Mouse (Mus musculus): Measurements from ENCODE around the gene Tmprss5. TPM values are rescaled to one million over a fixed set of nuclear protein-coding genes. Genes with fewer than 3 reads are reported as not detected.

Gene Tmprss5
- total and polyA plus RNA-seq, 2 experiments from 2014 or later: 0.86 to 1.5 TPM

- TF ChIP-seq CTCF (IDR thresholded peaks at IDR 0.05; ENCODE audit: low read depth): no peak
- Histone ChIP-seq H3K9ac (replicated peaks; ENCODE audit: low read length) (no peak overlapping the region), H3K9me3 (ENCODE audit: low read length) (no peaks in the 10 kb centered on the region), H3K27me3 (ENCODE audit: insufficient read depth, low read length) (no peaks in the 10 kb centered on the region), H3K4me1 (ENCODE audit: insufficient read depth, low read length) (no peaks in the 10 kb centered on the region), H3K36me3 (ENCODE audit: insufficient read depth, low read length) (peaks cover 35% of the 10 kb centered on the region; the same call in 1 of the 2 replicates), H3K4me3 (ENCODE audit: low read length) (no peak overlapping the region), H3K4me2 (ENCODE audit: low read depth, low read length) (no peak overlapping the region), H3K27ac (no peak overlapping the region)
- DNase-seq (ENCODE audit: low spot score) (no peak), ATAC-seq (no peak)
- 85% methylated on average over 3 of the region's 3 CpGs for WGBS
Observed at GRCm38 (mm10) chr9:49076847-49077246, 4.2 kb upstream of the Tmprss5 start.

- Histone ChIP-seq H3K36me3 (ENCODE audit: insufficient read depth, low read length) (peaks cover 11% of the 10 kb centered on the region; the same call in 1 of the 2 replicates), H3K27me3 (ENCODE audit: insufficient read depth, low read length) (no peaks in the 10 kb centered on the region)
- no peak for ATAC-seq
Observed at GRCm38 (mm10) chr9:49081561-49081960, 501 bp downstream of the Tmprss5 start.

GRCm38 (mm10) chr9:49087317-49087716 is 6.3 kb downstream of the Tmprss5 start:
- no peak overlapping the region for H3K4me2 ChIP-seq (ENCODE audit: low read depth, low read length)
- H3K36me3 ChIP-seq (ENCODE audit: insufficient read depth, low read length): no peaks in the 10 kb centered on the region
- H3K4me3 ChIP-seq (ENCODE audit: low read length): no peak overlapping the region
- ATAC-seq (no peak), DNase-seq (ENCODE audit: low spot score) (peak; percentile 34)
- no peaks in the 10 kb centered on the region for H3K27me3 ChIP-seq (ENCODE audit: insufficient read depth, low read length)
- H3K9ac ChIP-seq (replicated peaks; ENCODE audit: low read length): no peak overlapping the region
- H3K27ac ChIP-seq: no peak overlapping the region
- TF ChIP-seq CTCF (IDR thresholded peaks at IDR 0.05; ENCODE audit: low read depth): no peak
- 25% methylated on average over 11 of the region's 11 CpGs for WGBS
- H3K9me3 ChIP-seq (ENCODE audit: low read length): no peaks in the 10 kb centered on the region
- H3K4me1 ChIP-seq (ENCODE audit: insufficient read depth, low read length): no peaks in the 10 kb centered on the region

More at GRCm38 (mm10) chr9:49081561-49081960, 501 bp downstream of the Tmprss5 start:
- no peak overlapping the region for H3K4me2 ChIP-seq (ENCODE audit: low read depth, low read length)
- H3K4me3 ChIP-seq (ENCODE audit: low read length): no peak overlapping the region
- H3K27ac ChIP-seq: no peak overlapping the region
- no peak overlapping the region for H3K9ac ChIP-seq (replicated peaks; ENCODE audit: low read length)
- no peaks in the 10 kb centered on the region for H3K9me3 ChIP-seq (ENCODE audit: low read length)
- no peaks in the 10 kb centered on the region for H3K4me1 ChIP-seq (ENCODE audit: insufficient read depth, low read length)
- 5% methylated on average over 4 of the region's 4 CpGs for WGBS
- peak; percentile 92 for DNase-seq (ENCODE audit: low spot score)
- TF ChIP-seq CTCF (IDR thresholded peaks at IDR 0.05; ENCODE audit: low read depth): peak; percentile 96

- Histone ChIP-seq H3K9me3 (ENCODE audit: low read length) (no peaks in the 10 kb centered on the region), H3K4me1 (ENCODE audit: insufficient read depth, low read length) (no peaks in the 10 kb centered on the region), H3K27ac (no peak overlapping the region), H3K27me3 (ENCODE audit: insufficient read depth, low read length) (no peaks in the 10 kb centered on the region), H3K9ac (replicated peaks; ENCODE audit: low read length) (no peak overlapping the region), H3K4me2 (ENCODE audit: low read depth, low read length) (no peak overlapping the region), H3K4me3 (ENCODE audit: low read length) (no peak overlapping the region), H3K36me3 (ENCODE audit: insufficient read depth, low read length) (no peaks in the 10 kb centered on the region)
- WGBS: 87% methylated on average over 3 of the region's 3 CpGs
- no peak for TF ChIP-seq CTCF (IDR thresholded peaks at IDR 0.05; ENCODE audit: low read depth)
- DNase-seq (ENCODE audit: low spot score): no peak
- ATAC-seq: no peak
Observed at GRCm38 (mm10) chr9:49098871-49099270, 17.8 kb downstream of the Tmprss5 start.

- ATAC-seq (peak; percentile 90), DNase-seq (ENCODE audit: low spot score) (peak; percentile 44)
- Histone ChIP-seq H3K4me1 (ENCODE audit: insufficient read depth, low read length) (no peaks in the 10 kb centered on the region), H3K4me3 (ENCODE audit: low read length) (no peak overlapping the region), H3K27me3 (ENCODE audit: insufficient read depth, low read length) (no peaks in the 10 kb centered on the region), H3K27ac (no peak overlapping the region), H3K36me3 (ENCODE audit: insufficient read depth, low read length) (no peaks in the 10 kb centered on the region), H3K9ac (replicated peaks; ENCODE audit: low read length) (no peak overlapping the region), H3K9me3 (ENCODE audit: low read length) (no peaks in the 10 kb centered on the region), H3K4me2 (ENCODE audit: low read depth, low read length) (no peak overlapping the region)
- no peak for TF ChIP-seq CTCF (IDR thresholded peaks at IDR 0.05; ENCODE audit: low read depth)
- 22% methylated on average over 1 of the region's 1 CpGs for WGBS
Observed at GRCm38 (mm10) chr9:49102328-49102727, 21.3 kb downstream of the Tmprss5 start.

- TF ChIP-seq CTCF (IDR thresholded peaks at IDR 0.05; ENCODE audit: low read depth): no peak
- no peaks in the 10 kb centered on the region for H3K9me3 ChIP-seq (ENCODE audit: low read length)
- no peak overlapping the region for H3K4me2 ChIP-seq (ENCODE audit: low read depth, low read length)
- H3K27me3 ChIP-seq (ENCODE audit: insufficient read depth, low read length): no peaks in the 10 kb centered on the region
- H3K9ac ChIP-seq (replicated peaks; ENCODE audit: low read length): no peak overlapping the region
- no peaks in the 10 kb centered on the region for H3K4me1 ChIP-seq (ENCODE audit: insufficient read depth, low read length)
- 37% methylated on average over 7 of the region's 7 CpGs for WGBS
- no peak overlapping the region for H3K27ac ChIP-seq
- H3K4me3 ChIP-seq (ENCODE audit: low read length): no peak overlapping the region
- DNase-seq (ENCODE audit: low spot score) (no peak), ATAC-seq (no peak)
- no peaks in the 10 kb centered on the region for H3K36me3 ChIP-seq (ENCODE audit: insufficient read depth, low read length)
Observed at GRCm38 (mm10) chr9:49109101-49109500, 28.0 kb downstream of the Tmprss5 start.

GRCm38 (mm10) chr9:49110476-49111220 is 29.6 kb downstream of the Tmprss5 start:
- Histone ChIP-seq H3K27me3 (ENCODE audit: insufficient read depth, low read length) (no peaks in the 10 kb centered on the region), H3K9me3 (ENCODE audit: low read length) (no peaks in the 10 kb centered on the region), H3K27ac (no peak overlapping the region), H3K4me2 (ENCODE audit: low read depth, low read length) (no peak overlapping the region), H3K36me3 (ENCODE audit: insufficient read depth, low read length) (no peaks in the 10 kb centered on the region), H3K4me1 (ENCODE audit: insufficient read depth, low read length) (no peaks in the 10 kb centered on the region), H3K9ac (replicated peaks; ENCODE audit: low read length) (no peak overlapping the region), H3K4me3 (ENCODE audit: low read length) (no peak overlapping the region)
- 43% methylated on average over 6 of the region's 6 CpGs for WGBS
- TF ChIP-seq CTCF (IDR thresholded peaks at IDR 0.05; ENCODE audit: low read depth): no peak
- no peak for ATAC-seq
- DNase-seq (ENCODE audit: low spot score): no peak

Measured in hindbrain, postnatal 0 days (tissue).